Mouse (Mus musculus) urinary bladder, postnatal 25 days (tissue): ENCODE data around the gene Pds5a.
A peak's percentile ranks its signal among the peaks of the same experiment; 100 is the strongest.
"Not testable (repeated sequence)": the region's sequence is repeated elsewhere in the genome, so short reads cannot be mapped to it uniquely, and the experiment has no call there.

Source experiments
- DNase-seq: peaks from one replicate; pipeline ENCODE4 v3.0.0; 2022; ENCODE audit warnings: low spot score

Pds5a gene

DNA sequence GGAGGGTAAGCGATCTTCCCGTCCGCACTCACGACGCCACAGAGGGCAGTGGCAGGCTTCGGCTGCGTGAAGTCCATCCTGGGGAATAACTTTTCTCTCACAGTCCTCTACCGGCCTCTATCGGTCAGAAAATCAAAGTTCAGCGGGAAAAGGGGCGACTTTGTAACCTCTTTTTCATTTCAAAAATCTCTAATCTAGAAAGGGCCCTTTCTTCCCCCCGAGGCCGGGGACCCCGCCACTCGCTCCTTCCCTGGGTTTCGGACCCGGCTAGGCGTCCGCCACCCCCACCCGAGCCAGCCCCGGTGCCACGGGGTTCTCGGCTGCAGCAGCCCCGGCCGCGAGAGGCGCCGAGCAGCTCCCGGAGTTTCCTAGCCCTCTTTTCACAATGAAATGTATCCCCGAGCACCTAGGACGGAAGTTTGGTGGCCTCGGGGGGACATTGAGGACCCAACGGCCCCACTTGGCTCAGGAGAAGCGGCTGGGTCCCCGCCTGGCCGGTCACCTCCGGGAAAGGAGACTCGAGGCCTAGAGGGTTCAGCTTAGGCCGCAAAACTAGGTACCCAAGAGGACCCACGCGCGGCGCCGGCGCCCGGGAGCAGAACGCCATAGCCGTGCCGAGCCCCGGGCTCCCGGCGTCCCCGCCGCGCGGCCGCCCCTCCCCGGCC is 1.1 kb downstream of the Pds5a start:
- peak; percentile 56 for DNase-seq

DNA sequence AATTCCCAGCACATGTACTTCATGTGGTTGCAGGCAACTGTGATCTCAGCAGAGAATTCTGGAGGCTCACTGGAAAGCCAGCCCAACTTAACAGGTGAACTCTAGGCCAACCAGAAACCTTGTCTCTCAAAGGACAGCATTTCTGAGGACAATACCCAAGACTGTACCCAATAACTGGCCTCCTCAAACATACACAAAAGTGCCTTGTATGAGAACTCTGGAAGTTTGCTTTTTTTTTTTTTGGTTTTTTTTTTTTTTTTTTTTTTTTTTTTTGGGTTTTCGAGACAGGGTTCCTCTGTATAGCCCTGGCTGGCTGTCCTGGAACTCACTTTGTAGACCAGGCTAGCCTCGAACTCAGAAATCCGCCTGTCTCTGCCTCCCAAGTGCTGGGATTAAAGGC is 4.0 kb downstream of the Pds5a start:
- DNase-seq, result not testable (repeated sequence)

DNA sequence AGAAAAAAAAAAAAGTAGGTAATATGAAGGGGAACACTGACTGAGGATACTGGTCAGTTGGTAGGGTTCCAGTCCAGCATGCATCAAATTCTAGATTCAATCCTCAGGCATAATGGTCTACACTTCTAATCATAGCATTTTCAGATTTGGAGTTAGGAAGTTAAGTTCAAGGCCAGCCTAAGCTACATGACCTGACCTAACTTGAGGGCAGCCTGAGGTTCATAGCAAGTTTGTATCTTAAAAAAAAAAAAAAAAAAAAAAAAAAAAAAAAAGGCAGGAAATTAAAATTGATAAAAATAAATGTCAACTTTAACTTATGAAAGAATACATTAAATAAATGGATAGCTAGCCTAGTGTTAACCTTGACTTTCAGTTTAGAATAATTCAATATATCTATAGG is 5.1 kb downstream of the Pds5a start:
- no peak for DNase-seq

DNA sequence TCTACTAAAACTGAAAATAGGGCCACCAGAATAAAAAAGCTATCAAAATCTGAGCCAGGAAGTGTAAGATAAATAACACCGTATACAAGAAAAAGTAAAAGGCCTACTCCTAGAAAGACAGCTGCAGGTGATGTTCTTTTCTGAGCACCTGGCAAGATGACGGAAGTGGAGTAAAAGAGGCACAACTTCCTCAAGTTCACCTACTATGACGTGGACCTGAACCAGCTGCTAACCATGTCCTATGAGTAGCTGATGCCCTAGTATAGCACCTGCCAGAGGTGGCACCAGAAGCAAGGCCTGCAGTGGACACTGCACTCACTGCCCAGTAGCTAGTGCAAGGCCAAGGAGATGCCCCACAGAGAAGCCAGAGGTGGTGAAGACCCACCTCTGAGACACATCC is 9.3 kb downstream of the Pds5a start:
- no peak for DNase-seq

DNA sequence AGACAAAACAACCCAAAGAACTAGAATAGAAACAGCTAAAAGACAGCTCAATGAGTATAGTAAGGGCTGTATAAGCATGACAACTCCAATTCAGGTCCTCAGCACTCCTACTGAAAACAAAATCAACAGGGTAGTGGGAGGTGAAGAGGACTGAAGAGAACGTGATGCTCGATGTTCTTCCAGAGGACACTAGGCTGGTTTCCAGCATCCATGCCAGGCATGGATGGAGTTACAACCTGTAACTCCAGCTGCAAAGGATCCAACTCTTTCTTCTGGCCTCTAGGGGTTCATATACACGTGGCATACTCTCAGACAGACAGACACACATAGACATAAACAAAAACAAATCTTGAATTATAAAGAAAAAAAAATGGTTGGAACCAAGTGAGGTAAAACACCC is 11.3 kb downstream of the Pds5a start:
- DNase-seq, result no peak

DNA sequence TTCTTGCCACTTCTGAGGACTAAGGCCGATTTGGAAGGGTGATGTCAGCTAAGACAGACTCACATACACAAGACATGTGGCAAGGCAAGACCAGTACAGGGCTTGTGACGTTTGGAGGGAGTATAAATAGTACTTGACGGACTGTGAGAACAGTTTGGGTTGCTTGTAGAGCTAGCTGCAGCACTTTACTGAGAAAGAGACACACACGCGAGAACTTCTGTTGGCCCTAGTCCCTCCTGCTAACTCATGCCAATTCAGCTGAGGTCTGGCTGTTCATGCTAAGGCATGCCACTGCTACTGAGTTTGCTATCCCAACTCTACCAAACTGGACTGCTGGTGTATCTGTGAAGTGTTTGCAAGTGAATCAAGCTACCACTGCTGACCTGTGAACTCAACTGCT is 19.2 kb downstream of the Pds5a start:
- no peak for DNase-seq

DNA sequence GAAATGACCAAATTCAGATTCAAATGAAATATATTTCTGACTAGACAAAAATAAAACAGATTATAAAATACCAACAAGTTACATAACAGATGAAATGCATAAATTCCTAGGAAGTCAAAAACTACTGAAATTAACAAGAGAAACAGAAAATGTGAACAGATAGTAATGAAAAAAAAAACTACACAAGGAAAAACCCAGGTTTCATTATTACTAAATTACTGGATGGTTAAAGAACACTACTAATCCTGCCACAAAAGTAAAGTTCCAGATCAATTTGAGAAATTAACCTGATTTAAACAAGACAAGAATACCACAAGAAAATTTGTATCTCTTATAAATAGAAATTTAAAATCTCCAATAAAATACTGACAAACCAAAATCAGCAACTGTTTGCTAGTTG is 25.9 kb downstream of the Pds5a start:
- no peak for DNase-seq

DNA sequence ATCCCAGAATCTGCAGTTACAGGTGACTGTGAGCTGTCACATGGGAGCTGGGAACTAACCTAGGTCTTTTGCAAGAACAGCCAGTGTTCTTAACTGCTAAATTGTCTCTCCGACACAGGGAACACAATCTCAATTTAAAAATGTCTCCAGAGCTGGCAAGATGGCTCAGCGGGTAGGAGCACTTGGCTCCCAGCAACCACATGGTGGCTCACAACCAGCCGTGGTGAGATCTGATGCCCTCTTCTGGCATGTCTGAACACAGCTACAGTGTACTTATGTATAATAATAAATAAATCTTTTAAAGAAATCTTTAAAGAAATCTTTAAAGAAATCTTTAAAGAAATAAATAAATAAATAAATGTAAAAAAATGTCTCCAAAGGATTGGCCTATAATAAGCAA is 30.4 kb downstream of the Pds5a start:
- no peak for DNase-seq

DNA sequence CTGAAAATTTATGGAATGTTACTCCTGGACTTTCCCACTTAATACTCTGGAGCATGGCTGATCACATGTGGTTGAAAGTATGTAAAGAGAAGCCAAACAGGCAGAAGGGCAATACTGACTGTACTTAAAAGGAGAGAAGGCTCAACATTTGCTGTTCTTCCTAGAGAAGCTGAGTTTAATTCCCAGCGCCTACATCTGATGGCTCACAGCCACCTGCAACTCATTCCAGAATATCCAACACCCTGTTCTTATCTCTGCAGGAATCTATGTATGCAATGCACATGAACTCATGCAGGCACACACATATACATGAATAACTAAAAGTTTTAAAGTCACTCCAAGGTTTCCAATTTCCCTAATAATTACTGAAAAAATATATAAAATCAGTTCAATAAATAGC is 32.7 kb downstream of the Pds5a start:
- DNase-seq, result no peak

DNA sequence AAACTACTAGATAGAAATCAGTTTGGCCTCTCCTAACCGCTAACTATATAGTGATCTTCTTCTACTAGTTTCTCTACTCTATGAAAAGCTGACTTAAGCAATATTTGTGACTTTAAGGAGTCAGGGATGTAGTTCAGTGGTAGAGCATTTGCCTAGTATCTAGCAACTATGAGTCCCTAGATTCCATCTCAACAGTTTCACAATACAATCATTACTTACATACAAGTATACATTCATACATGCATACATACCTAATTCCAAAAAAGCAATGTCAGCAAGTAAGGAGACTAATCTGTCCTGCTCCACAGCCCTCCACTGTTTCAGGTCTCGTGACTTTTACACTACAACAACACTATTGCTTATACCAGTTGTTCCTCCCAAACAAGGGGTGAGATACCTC is 36.1 kb downstream of the Pds5a start:
- DNase-seq, result no peak

DNA sequence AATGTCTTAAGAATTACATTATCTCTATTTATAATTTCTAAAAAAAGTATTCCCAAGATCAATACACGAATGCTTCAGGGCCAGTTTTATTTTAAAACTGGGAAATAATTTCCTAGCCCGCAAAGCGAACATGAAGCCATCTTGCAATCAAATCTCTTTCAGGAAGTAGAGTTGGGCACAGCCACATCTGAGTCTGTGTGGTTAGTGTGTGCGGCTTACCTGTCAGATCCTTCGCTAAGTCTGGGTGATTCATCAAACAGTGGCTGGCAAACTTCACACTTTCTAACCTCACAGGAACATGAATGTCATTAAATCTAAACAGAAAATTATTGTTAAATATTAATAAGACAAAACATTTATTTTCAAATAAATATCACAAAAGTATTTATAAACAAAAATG is 44.3 kb downstream of the Pds5a start:
- no peak for DNase-seq

DNA sequence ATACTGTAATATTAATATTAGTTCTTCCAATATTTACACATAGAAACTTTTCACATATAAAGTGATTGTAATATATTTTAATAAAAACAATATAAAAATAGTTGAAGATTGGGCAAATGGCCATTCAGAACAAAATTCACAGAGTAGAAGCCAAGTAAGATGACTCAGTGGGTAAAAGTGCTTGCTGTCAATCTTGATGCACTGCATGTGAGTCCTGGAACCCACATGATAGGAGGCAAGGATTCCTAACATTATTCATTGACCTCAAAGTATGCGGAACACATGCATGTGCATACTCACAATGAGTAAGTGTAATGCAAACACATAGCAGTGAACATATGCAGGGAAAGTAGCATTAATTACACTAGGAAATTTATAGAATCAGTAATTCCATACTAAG is 59.2 kb downstream of the Pds5a start:
- DNase-seq, result no peak

DNA sequence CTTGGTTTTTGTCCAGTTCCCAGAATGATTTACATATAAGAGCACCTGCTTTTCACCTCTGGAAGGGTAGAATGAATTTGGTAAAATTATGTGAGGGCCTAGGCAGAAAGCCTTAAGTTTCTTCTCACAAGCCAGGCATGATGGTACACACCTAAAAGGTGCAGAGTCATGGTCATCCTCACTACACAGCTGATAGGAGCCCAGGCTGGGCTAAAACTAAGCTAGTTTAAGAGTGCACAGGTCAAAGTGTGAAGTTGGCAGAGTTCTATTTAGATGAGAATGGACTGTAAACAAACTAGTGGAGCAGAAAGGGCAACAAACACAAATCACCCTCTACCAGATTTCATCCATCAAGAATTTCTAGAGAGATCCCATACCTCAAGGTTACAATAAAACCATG is 73.7 kb downstream of the Pds5a start:
- no peak for DNase-seq

DNA sequence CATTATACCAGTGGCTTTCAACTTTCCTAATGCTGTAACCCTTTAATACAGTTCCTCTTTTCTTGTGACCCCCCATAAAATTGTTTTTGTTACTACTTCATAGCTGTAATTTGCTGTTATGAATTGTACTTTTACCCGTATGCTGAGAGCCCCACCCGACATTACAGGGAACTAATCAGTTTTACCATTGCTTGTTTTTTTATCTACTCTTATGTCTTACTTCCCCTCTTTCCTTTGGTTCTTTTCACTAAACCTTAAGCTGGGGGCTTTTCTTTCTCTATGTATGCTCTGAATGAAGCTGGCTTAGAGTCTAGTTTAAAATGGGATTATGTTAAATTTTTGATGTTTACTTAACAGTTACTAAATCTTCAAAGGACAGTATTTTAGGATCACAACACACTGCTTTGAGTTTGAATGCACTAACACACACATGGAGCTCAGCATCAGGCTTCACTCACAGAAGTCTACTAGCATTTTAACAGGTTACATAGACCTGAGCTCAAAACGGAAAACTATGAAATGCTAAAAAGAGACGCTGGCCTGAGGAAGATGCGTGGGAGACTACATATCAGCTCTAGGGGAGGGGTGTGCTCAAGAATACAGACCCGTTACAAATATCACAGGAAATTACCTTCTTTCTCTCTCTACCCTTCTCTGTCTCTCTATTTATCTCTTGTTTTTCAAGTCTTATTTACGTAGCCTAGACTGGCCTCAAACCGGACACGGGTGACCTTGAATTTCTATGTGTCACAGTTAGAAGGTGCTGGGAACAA is 84.7 kb downstream of the Pds5a start:
- DNase-seq, result no peak

DNA sequence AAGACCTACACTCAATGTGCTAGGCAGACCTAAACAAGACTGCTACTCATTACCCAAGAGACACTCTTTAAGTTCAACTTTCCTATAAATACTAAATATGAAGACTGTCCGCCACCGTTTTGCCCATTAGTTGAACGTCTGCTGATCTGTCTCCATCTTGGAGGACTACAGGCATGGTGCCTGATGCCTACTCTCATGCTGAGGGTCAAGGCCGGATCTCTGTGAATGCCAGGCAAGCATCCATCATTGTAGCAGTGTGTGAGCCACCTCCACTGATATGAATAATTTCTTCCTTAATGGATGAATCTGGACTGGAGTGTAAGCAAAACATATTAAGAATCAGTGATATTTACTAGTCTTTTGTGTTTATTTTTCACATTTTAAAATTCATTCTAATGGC is 87.5 kb downstream of the Pds5a start:
- no peak for DNase-seq

DNA sequence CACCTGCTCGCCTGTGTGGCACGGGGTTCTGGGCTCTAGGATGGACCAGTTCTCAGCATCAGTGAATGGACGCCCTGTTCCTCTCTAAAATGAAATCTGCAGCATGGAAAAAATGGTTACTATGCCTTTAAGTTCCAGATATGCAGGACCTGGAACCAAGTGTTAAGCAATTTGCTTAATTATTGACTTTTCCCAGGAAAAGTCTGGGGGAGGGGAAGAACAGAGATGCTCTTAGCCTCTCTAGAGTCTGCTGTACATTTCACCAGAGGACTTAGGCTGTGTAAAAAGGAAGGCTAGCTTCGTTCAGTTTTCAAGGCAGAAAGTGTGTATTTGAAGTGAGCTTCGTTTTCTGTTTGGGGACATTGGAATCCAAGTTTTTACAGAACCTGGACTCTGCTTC is 88.3 kb downstream of the Pds5a start:
- DNase-seq, result no peak

DNA sequence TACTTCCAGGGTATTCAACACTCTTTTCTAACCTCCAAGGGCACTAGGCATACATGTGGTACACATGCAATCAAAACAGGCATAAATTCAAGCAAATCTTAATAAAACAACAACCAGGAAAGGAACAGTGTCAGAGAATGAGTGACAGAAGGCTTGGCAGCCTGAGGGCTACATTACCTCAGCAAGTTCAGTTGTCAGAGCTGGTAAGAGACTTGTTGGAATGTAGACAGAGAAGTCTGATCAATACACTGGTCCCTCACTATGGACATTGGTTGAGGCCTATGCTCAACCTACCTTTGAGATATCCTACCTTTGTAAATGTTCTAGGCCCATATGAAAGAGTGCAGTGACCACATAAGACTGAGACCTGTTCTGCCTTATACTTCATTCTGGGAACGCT is 91.3 kb downstream of the Pds5a start:
- no peak for DNase-seq

DNA sequence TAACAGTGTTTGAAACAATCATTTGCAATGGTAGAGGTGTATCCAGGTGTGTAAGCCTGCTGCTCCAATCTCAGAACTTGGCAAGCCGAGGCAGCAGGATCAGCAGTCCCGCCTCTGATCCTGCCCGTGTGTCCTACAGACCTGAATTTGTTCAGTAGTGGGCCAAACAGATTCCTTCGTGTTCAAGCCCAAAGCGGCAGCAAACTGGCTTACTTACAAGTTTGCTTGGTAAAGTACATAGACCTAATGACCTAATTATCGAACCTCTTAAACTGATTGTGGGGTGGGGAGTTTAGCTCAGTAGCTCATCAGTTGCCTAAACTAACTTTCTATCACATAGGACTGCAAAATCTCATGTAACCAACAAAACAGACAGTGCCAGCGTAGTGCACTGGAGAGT is 98.4 kb downstream of the Pds5a start:
- no peak for DNase-seq

DNA sequence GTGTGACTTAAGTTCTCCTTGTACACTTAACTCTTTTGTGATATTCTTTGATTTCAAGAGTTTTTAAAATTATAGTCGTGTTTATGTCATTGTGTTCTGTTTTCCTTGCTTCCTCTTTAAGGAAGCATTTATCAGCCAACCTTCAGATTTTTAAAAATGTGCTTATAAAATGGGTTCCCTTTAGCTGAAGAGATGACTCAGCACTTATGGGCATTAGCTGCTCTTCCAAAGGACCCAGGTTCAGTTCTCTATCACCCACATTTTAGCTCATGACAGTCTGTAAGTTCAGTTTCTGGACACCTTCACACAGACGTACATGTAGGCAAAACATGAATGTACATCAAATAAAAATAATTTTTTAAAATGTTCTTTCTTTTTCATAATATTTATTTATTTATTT is 105.7 kb downstream of the Pds5a start:
- no peak for DNase-seq

DNA sequence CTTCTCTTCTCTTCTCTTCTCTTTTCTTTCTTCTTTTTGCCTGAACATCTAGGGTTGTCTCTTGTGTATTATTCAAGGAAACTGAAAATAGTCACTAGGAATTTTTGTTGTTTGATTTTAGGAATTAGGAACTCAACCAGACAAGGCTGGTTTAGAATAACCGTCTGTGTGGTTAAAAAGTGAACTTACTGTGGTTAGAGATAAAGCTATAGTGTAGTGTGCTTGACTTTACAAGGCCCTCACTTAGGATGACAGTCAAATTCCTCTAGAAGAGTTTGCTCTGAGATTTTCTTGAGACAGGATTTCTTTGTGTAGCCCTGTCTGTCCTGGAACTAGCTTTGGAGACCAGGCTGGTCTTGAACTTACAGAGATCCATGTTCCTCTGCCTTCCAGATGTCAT is 107.9 kb downstream of the Pds5a start:
- no peak for DNase-seq

DNA sequence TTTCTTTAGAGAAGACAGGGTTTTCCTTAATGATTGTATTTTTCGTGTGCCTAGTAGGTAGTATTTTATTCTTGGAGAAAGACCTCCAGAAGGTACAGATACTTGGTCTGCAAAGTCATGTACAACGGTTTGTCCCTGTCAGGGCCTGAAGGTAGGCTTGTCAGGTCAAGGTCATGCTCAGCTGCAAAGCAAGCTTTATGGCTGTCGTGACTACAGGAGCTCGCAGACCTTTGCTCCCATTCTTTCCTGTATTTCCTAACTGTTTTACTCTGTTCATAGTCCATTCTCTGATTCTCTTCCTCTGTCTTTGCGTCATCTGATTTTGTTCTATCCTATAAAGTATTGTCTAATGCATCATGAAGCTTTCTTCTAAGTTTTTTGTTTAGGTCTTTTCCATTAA is 111.8 kb downstream of the Pds5a start:
- DNase-seq, result no peak

DNA sequence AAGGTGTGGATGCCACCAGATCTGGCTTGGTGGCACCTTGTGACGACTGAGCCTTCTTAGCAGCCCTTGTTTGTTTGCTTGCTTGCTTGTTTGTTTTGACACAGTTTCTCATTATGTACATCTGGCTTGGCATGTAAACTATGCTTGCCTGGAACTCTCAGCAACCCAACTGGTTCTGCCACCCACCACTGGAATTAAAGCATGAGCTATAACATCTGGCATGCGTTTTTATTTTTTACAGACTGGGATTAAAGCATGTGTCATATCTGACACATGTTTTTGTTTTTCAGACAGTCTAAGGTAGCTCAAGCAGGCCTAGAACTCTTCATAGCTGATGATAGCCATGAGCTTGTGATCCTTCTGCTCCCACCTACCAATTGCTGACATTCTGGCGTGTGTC is 119.5 kb downstream of the Pds5a start:
- no peak for DNase-seq

DNA sequence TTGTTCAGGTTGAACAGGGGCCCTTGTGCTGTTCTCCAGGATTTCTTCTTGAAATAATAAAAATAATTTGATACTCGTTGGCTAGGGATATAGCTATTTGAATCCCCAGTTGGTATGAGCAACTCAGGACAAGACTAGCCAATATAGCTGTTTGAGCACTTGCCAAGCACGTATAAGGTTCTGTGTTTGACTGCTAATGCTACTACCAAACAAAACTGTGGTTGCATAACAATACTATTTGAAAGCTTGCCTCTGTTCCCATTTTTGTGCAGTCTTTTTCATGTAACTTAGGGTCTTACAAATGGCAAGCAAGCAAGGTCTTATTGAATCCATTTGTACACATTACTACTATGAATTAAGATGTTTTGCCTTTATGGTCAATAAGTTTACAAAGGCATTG is 122.2 kb downstream of the Pds5a start:
- no peak for DNase-seq

DNA sequence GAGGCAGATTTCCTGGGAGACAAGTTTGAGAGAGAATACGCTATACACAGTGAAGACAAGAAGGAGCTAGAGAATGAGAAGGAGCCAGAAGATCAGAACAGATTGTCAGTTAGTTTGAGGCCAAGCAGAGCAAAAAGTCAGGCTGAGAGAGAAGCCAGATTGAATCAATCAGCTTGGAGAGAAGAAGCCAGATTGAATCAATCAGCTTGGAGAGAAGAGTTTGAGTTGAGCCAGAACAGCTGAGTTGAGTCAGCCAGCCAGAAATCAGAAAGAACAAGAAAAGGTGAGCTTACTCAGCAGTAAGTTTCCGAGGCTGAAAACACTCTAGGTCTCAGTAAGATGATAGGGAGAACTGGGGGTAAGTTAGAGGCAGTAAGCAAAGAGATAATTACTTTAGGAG is 123.2 kb downstream of the Pds5a start:
- DNase-seq, result no peak
